Mouse (Mus musculus) kidney, adult 11 months (tissue): ENCODE results near the gene Ctsa.
A peak's percentile ranks its signal among the peaks of the same experiment; 100 is the strongest.
"Not testable (repeated sequence)": the region's sequence is repeated elsewhere in the genome, so short reads cannot be mapped to it uniquely, and the experiment has no call there.

Source experiments
- DNase-seq: peaks from one replicate; pipeline ENCODE4 v3.0.0; 2022

Ctsa gene

GRCm38 (mm10) chr2:164832748-164833301, at the start of gene Ctsa:
Ctsa (plus strand) TSS chr2:164832873.
- DNase-seq = peak; percentile 69

- no peak for DNase-seq
These were observed 48.6 kb upstream of the Ctsa start for GRCm38 (mm10) chr2:164783926-164784581.

- DNase-seq = no peak
These were observed 47.7 kb upstream of the Ctsa start for GRCm38 (mm10) chr2:164784869-164785420.

- peak; percentile 96 for DNase-seq
These were observed 46.9 kb upstream of the Ctsa start, which contains the start of gene Snx21 for GRCm38 (mm10) chr2:164785481-164786387. Snx21 (plus strand) TSS chr2:164785823.

- DNase-seq = no peak
These were observed 46.2 kb upstream of the Ctsa start for GRCm38 (mm10) chr2:164786388-164786885.

- no peak for DNase-seq
These were observed 45.6 kb upstream of the Ctsa start for GRCm38 (mm10) chr2:164787032-164787431.

GRCm38 (mm10) chr2:164787779-164788178, 44.9 kb upstream of the Ctsa start:
- DNase-seq = no peak

- no peak for DNase-seq
These were observed 44.3 kb upstream of the Ctsa start for GRCm38 (mm10) chr2:164788411-164788810.

- no peak for DNase-seq
These were observed 42.2 kb upstream of the Ctsa start for GRCm38 (mm10) chr2:164790451-164790850.

GRCm38 (mm10) chr2:164791841-164792261, 40.8 kb upstream of the Ctsa start:
- DNase-seq = no peak

GRCm38 (mm10) chr2:164792400-164793190, 40.1 kb upstream of the Ctsa start:
- no peak for DNase-seq

GRCm38 (mm10) chr2:164793236-164793635, 39.4 kb upstream of the Ctsa start:
- peak; percentile 63 for DNase-seq

- no peak for DNase-seq
These were observed 38.9 kb upstream of the Ctsa start for GRCm38 (mm10) chr2:164793772-164794171.

GRCm38 (mm10) chr2:164794293-164794692, 38.4 kb upstream of the Ctsa start:
- peak; percentile 83 for DNase-seq

- no peak for DNase-seq
These were observed 36.8 kb upstream of the Ctsa start for GRCm38 (mm10) chr2:164795868-164796267.

GRCm38 (mm10) chr2:164798554-164798953, 34.1 kb upstream of the Ctsa start:
- DNase-seq = not testable (repeated sequence)

GRCm38 (mm10) chr2:164800252-164801004, 32.2 kb upstream of the Ctsa start:
- DNase-seq = no peak

- DNase-seq = no peak
These were observed 29.3 kb upstream of the Ctsa start for GRCm38 (mm10) chr2:164803201-164803920.

GRCm38 (mm10) chr2:164803921-164804313, 28.8 kb upstream of the Ctsa start:
- DNase-seq = no peak

GRCm38 (mm10) chr2:164804533-164805331, 27.9 kb upstream of the Ctsa start, which contains the start of the genes Acot8 and Zswim3:
Acot8 (minus strand) TSS chr2:164804882.
Zswim3 (plus strand) TSS chr2:164805098.
- peak; percentile 99 for DNase-seq
